Mouse (Mus musculus) bone marrow, adult 2 months (tissue): ENCODE results near the gene Mthfr.
A peak's percentile ranks its signal among the peaks of the same experiment; 100 is the strongest.

Source experiments
- CTCF ChIP-seq: fragments of 200-500 bp; IDR thresholded peaks from 2 replicates; pipeline ENCODE4 v1.5.1; 2011; ENCODE audit warnings: low read length, control low read depth; ENCODE audit not compliant: control insufficient read depth, insufficient read depth
- POLR2A ChIP-seq: fragments of 200-500 bp; IDR thresholded peaks from 2 replicates; pipeline ENCODE4 v1.6.1; 2011; ENCODE audit warnings: low read depth, mild to moderate bottlenecking, control low read depth, low read length, borderline replicate concordance; ENCODE audit not compliant: control insufficient read depth

DNA sequence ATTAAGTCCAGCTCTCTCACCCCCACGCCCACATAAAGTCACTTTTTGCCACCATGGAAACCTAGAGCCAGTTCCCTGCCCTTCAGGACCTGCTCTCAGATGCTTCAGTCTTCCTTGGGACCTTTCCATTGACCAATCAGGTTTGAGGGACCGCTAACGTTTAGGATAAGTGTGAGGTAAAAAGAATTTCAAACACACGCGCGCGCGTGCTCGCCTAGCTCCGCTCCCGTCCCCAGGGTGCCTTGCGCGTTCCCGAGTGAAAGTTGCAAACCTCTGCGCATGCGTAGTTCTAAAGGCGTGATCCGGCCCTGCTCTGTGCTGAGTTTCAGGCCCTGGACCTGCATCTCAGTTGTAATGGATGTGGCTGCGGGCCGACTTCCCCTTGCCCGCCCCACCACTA, 36.4 kb downstream of the Mthfr start:
- TF ChIP-seq CTCF (no peak), POLR2A (peak; percentile 6; the same call in 1 of the 2 replicates)
